Mouse (Mus musculus): ENCODE results near the gene Mak. TPM values are rescaled to one million over a fixed set of nuclear protein-coding genes. Genes with fewer than 3 reads are reported as not detected.

Mak gene
- polyA plus RNA-seq, 2 experiments, result 0.09 to 0.27 TPM

- Histone ChIP-seq H3K27me3 (ENCODE audit: control insufficient read depth, insufficient read depth, low read length) (no peaks in the 10 kb centered on the region), H3K9ac (replicated peaks) (no peak overlapping the region), H3K4me3 (ENCODE audit: insufficient read depth in 1 of 2, low read depth in 2 of 2, low read length in 2 of 2) (no peak overlapping the region), H3K4me1 (replicated peaks; ENCODE audit: control insufficient read depth in 2 of 2, insufficient read depth in 2 of 2, low read length in 1 of 2) (peaks cover 19 to 56% of the 10 kb centered on the region in 2 experiments), H3K36me3 (replicated peaks; ENCODE audit: control insufficient read depth, insufficient read depth, low read depth) (peaks cover 58% of the 10 kb centered on the region), H3K9me3 (ENCODE audit: control insufficient read depth, low read length) (no peaks in the 10 kb centered on the region), H3K4me2 (ENCODE audit: low read depth) (peak overlapping the region; percentile 92), H3K27ac (0 out of 2 replicates have a peak overlapping the region, but pooled peaks have one; percentile 6)
- DNase-seq (ENCODE audit: low read depth in 3 of 3, low spot score in 3 of 3) (no peak), ATAC-seq (ENCODE audit: insufficient read depth) (no peak)
- 78% methylated on average over 6 of the region's 6 CpGs for WGBS (ENCODE audit: insufficient replicate concordance)
- TF ChIP-seq CTCF (IDR thresholded peaks at IDR 0.05; ENCODE audit: low read depth) (no peak), EP300 (IDR thresholded peaks at IDR 0.05; ENCODE audit: low read depth) (no peak)
Measured at GRCm38 (mm10) chr13:41021607-41022006, 57.9 kb downstream of the Mak start.

- H3K4me1 ChIP-seq (replicated peaks; ENCODE audit: control insufficient read depth in 2 of 2, insufficient read depth in 2 of 2, low read length in 1 of 2), result peaks cover 22 to 56% of the 10 kb centered on the region in 2 experiments
- ATAC-seq (ENCODE audit: insufficient read depth) (no peak), DNase-seq (ENCODE audit: low read depth in 3 of 3, low spot score in 3 of 3) (peak in 1 of 3 experiments; percentile 59)
- H3K9ac ChIP-seq (replicated peaks), result peak overlapping the region; percentile 81
- H3K36me3 ChIP-seq (replicated peaks; ENCODE audit: control insufficient read depth, insufficient read depth, low read depth), result peaks cover 58% of the 10 kb centered on the region
- peak overlapping the region; percentile 93 for H3K27ac ChIP-seq
- peak overlapping the region; percentile 92 for H3K4me2 ChIP-seq (ENCODE audit: low read depth)
- no peak for TF ChIP-seq CTCF (IDR thresholded peaks at IDR 0.05; ENCODE audit: low read depth)
- TF ChIP-seq EP300 (IDR thresholded peaks at IDR 0.05; ENCODE audit: low read depth), result peak; percentile 49; the same call in 1 of the 2 replicates
- WGBS (ENCODE audit: insufficient replicate concordance), result 4% methylated on average over 7 of the region's 7 CpGs
- no peaks in the 10 kb centered on the region for H3K27me3 ChIP-seq (ENCODE audit: control insufficient read depth, insufficient read depth, low read length)
- no peaks in the 10 kb centered on the region for H3K9me3 ChIP-seq (ENCODE audit: control insufficient read depth, low read length)
- H3K4me3 ChIP-seq (ENCODE audit: insufficient read depth in 1 of 2, low read depth in 2 of 2, low read length in 2 of 2), result peak overlapping the region; percentile 70 to 99; a peak in 3 of 4 replicates
Measured at GRCm38 (mm10) chr13:41020494-41020893, 59.0 kb downstream of the Mak start.

- H3K9me3 ChIP-seq (ENCODE audit: control insufficient read depth, low read length), result no peaks in the 10 kb centered on the region
- WGBS (ENCODE audit: insufficient replicate concordance), result 24% methylated on average over 13 of the region's 13 CpGs
- no peaks in the 10 kb centered on the region for H3K27me3 ChIP-seq (ENCODE audit: control insufficient read depth, insufficient read depth, low read length)
- peak overlapping the region; percentile 93 for H3K27ac ChIP-seq
- H3K4me2 ChIP-seq (ENCODE audit: low read depth), result peak overlapping the region; percentile 92
- H3K36me3 ChIP-seq (replicated peaks; ENCODE audit: control insufficient read depth, insufficient read depth, low read depth), result peaks cover 65% of the 10 kb centered on the region
- peak; percentile 53 for ATAC-seq (ENCODE audit: insufficient read depth)
- peak overlapping the region; percentile 70 to 99 for H3K4me3 ChIP-seq (ENCODE audit: insufficient read depth in 1 of 2, low read depth in 2 of 2, low read length in 2 of 2)
- DNase-seq (ENCODE audit: low read depth in 3 of 3, low spot score in 3 of 3), result peak; percentile 68 to 70 (median 68)
- peak overlapping the region; percentile 81 for H3K9ac ChIP-seq (replicated peaks)
- TF ChIP-seq CTCF (IDR thresholded peaks at IDR 0.05; ENCODE audit: low read depth) (no peak), EP300 (IDR thresholded peaks at IDR 0.05; ENCODE audit: low read depth) (peak; percentile 59)
- H3K4me1 ChIP-seq (replicated peaks; ENCODE audit: control insufficient read depth in 2 of 2, insufficient read depth in 2 of 2, low read length in 1 of 2), result peaks cover 25 to 54% of the 10 kb centered on the region in 2 experiments
Measured at GRCm38 (mm10) chr13:41018756-41019591, 60.5 kb downstream of the Mak start.

- Histone ChIP-seq H3K36me3 (replicated peaks; ENCODE audit: control insufficient read depth, insufficient read depth, low read depth) (peaks cover 63% of the 10 kb centered on the region), H3K4me2 (ENCODE audit: low read depth) (peak overlapping the region; percentile 92), H3K27me3 (ENCODE audit: control insufficient read depth, insufficient read depth, low read length) (no peaks in the 10 kb centered on the region), H3K9me3 (ENCODE audit: control insufficient read depth, low read length) (no peaks in the 10 kb centered on the region), H3K4me1 (replicated peaks; ENCODE audit: control insufficient read depth in 2 of 2, insufficient read depth in 2 of 2, low read length in 1 of 2) (peaks cover 25 to 50% of the 10 kb centered on the region in 2 experiments), H3K27ac (peak overlapping the region; percentile 93), H3K9ac (replicated peaks) (peak overlapping the region; percentile 81), H3K4me3 (ENCODE audit: insufficient read depth in 1 of 2, low read depth in 2 of 2, low read length in 2 of 2) (peak overlapping the region; percentile 70 to 99)
- ATAC-seq (ENCODE audit: insufficient read depth) (no peak), DNase-seq (ENCODE audit: low read depth in 3 of 3, low spot score in 3 of 3) (no peak)
- 33% methylated on average over 9 of the region's 9 CpGs for WGBS (ENCODE audit: insufficient replicate concordance)
- TF ChIP-seq EP300 (IDR thresholded peaks at IDR 0.05; ENCODE audit: low read depth), result no peak
- no peak for TF ChIP-seq CTCF (IDR thresholded peaks at IDR 0.05; ENCODE audit: low read depth)
Measured at GRCm38 (mm10) chr13:41018236-41018635, 61.3 kb downstream of the Mak start.

- peak; percentile 83 to 85 (median 84) for DNase-seq (ENCODE audit: low read depth in 3 of 3, low spot score in 3 of 3)
- 20% methylated on average over 4 of the region's 4 CpGs for WGBS (ENCODE audit: insufficient replicate concordance)
Measured at GRCm38 (mm10) chr13:41017832-41018231, 61.7 kb downstream of the Mak start.

More at GRCm38 (mm10) chr13:41017832-41018231, 61.7 kb downstream of the Mak start:
- no peaks in the 10 kb centered on the region for H3K9me3 ChIP-seq (ENCODE audit: control insufficient read depth, low read length)
- peak overlapping the region; percentile 93 for H3K27ac ChIP-seq
- H3K36me3 ChIP-seq (replicated peaks; ENCODE audit: control insufficient read depth, insufficient read depth, low read depth), result peaks cover 63% of the 10 kb centered on the region
- peak; percentile 82 for ATAC-seq (ENCODE audit: insufficient read depth)
- no peaks in the 10 kb centered on the region for H3K27me3 ChIP-seq (ENCODE audit: control insufficient read depth, insufficient read depth, low read length)
- H3K4me3 ChIP-seq (ENCODE audit: insufficient read depth in 1 of 2, low read depth in 2 of 2, low read length in 2 of 2), result peak overlapping the region; percentile 70 to 99
- peaks cover 23 to 54% of the 10 kb centered on the region in 2 experiments for H3K4me1 ChIP-seq (replicated peaks; ENCODE audit: control insufficient read depth in 2 of 2, insufficient read depth in 2 of 2, low read length in 1 of 2)
- H3K4me2 ChIP-seq (ENCODE audit: low read depth), result peak overlapping the region; percentile 92
- peak overlapping the region; percentile 81 for H3K9ac ChIP-seq (replicated peaks)
- TF ChIP-seq EP300 (IDR thresholded peaks at IDR 0.05; ENCODE audit: low read depth), result peak; percentile 96
- TF ChIP-seq CTCF (IDR thresholded peaks at IDR 0.05; ENCODE audit: low read depth), result no peak

All from liver, embryonic 14.5 days (tissue).